Mouse (Mus musculus) c-Kit-positive CD71-positive TER-119-negative erythroid progenitor cells, embryonic 14.5 days (primary cell): ENCODE results near the gene Gnaq.
A peak's percentile ranks its signal among the peaks of the same experiment; 100 is the strongest.

Source experiments
- DNase-seq: peaks from one replicate; pipeline ENCODE4 v3.0.0-alpha.2; 2013; ENCODE audit warnings: low read depth

Gene Gnaq

GRCm38 (mm10) chr19:16319986-16320385, 187.4 kb downstream of the Gnaq start:
- DNase-seq, result no peak

- no peak for DNase-seq
These were observed 190.4 kb downstream of the Gnaq start for GRCm38 (mm10) chr19:16322986-16323385.

- no peak for DNase-seq
These were observed 191.6 kb downstream of the Gnaq start for GRCm38 (mm10) chr19:16324239-16324638.

GRCm38 (mm10) chr19:16325911-16326310, 193.3 kb downstream of the Gnaq start:
- no peak for DNase-seq

GRCm38 (mm10) chr19:16327401-16328073, 194.9 kb downstream of the Gnaq start:
- no peak for DNase-seq

- no peak for DNase-seq
These were observed 195.6 kb downstream of the Gnaq start for GRCm38 (mm10) chr19:16328074-16328850.

- no peak for DNase-seq
These were observed 196.4 kb downstream of the Gnaq start for GRCm38 (mm10) chr19:16329056-16329455.

- DNase-seq, result no peak
These were observed 197.0 kb downstream of the Gnaq start for GRCm38 (mm10) chr19:16329648-16330047.

- no peak for DNase-seq
These were observed 197.5 kb downstream of the Gnaq start for GRCm38 (mm10) chr19:16330161-16330560.

GRCm38 (mm10) chr19:16331047-16331446, 198.4 kb downstream of the Gnaq start:
- no peak for DNase-seq

- DNase-seq, result no peak
These were observed 205.4 kb downstream of the Gnaq start for GRCm38 (mm10) chr19:16337866-16338530.

- DNase-seq, result no peak
These were observed 207.4 kb downstream of the Gnaq start for GRCm38 (mm10) chr19:16339954-16340586.

- DNase-seq, result no peak
These were observed 210.1 kb downstream of the Gnaq start for GRCm38 (mm10) chr19:16342702-16343101.

GRCm38 (mm10) chr19:16345516-16345915, 212.9 kb downstream of the Gnaq start:
- DNase-seq, result no peak

- no peak for DNase-seq
These were observed 214.4 kb downstream of the Gnaq start for GRCm38 (mm10) chr19:16347037-16347436.

GRCm38 (mm10) chr19:16353701-16354136, 221.1 kb downstream of the Gnaq start:
- DNase-seq, result peak; percentile 34

GRCm38 (mm10) chr19:16358148-16358547, 225.5 kb downstream of the Gnaq start:
- DNase-seq, result no peak

- no peak for DNase-seq
These were observed 226.3 kb downstream of the Gnaq start for GRCm38 (mm10) chr19:16358905-16359304.

- DNase-seq, result no peak
These were observed 233.9 kb downstream of the Gnaq start for GRCm38 (mm10) chr19:16366465-16367063.

GRCm38 (mm10) chr19:16367218-16367617, 234.6 kb downstream of the Gnaq start:
- no peak for DNase-seq

GRCm38 (mm10) chr19:16371680-16372079, 239.0 kb downstream of the Gnaq start:
- DNase-seq, result no peak
